Mouse (Mus musculus): ENCODE results near the gene Uvrag.

The Uvrag gene

DNA sequence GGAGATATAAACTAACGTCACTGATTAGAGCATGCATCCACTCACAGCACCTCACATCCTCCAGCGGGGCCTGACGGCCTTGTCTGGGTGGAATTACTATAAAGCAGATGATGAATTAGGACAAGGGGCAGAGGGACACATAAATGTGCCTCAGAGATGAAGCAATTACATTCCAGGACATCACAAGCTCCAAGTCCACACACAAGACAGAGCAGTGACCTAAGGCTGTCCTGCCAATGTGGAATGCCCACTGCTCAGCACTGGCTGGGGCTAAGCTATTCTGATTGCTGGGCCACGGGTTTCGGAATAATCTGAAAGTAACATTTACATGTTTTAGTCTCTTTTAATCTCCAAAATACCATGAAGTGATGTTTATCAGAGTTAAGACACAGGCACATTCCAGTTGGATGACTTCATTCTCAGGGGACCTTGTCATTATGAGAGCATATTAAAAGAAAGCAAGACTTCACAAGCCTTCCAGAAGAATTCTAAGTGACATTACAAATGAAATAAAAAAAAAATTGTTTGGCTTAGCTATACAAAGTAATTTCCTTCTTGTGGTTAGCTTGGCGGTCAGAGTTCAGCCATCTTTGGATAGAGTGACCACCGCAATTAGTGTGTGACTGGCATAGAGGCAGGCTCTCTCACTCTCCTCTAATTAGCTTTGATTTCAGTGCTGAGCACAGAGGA, 212.5 kb downstream of the Uvrag start:
- DNase-seq (ENCODE audit: low read depth): no peak

DNA sequence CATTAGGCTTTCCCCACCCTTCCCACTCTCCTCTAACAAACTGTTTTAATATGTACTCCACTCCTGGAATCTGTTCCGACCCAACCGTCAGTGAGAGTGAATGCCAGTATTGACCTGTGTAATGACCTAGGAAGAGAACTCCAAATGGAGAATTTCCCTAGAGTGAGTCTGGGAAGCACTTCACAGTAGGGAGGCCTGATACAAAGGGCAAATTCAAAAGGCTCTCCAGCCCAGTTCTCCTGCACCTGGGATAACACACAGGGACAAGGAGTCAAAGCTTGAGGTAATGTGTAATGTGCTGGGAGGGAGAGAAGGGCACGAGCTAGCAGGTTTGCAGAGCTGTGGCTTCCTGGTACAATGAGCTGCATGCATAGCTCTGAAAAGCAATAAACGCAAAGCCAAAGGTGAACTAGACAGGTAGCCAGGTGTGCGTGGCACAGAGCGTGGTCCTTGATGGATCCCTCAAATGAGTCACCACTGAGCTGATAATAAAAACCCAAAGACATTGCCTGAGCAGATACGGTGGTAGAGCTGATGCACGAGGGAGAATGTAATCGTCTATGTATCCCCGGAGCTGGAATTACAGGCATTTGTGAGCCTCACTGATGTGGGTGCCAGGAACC, 213.9 kb downstream of the Uvrag start:
- DNase-seq (ENCODE audit: low read depth): no peak

- DNase-seq (ENCODE audit: low read depth): no peak
These were observed 216.5 kb downstream of the Uvrag start for GRCm38 (mm10) chr7:98924380-98924869.

- no peak for DNase-seq (ENCODE audit: low read depth)
These were observed 218.0 kb downstream of the Uvrag start for GRCm38 (mm10) chr7:98922984-98923383.

DNA sequence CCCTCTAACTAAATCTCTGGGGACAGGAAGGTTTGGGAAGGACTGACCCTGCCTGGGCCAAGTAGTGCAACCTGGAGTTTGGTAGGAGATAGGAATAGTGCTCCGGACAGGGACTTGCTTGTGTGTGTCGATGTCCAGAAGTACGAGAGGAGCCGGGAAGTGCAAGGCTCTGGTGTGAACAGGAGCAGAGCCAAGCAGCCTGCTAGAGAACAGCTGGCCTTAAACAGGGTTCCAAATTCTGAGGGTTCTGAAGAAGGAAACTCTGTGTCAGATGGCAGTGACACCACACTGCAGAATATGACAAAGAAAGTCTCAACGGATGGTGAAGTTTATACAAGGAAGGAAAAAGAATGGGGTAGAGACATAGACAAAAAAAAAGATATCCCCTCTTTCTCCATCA, 223.5 kb downstream of the Uvrag start:
- no peak for DNase-seq (ENCODE audit: low read depth)

GRCm38 (mm10) chr7:98916581-98916980, 224.4 kb downstream of the Uvrag start:
- DNase-seq (ENCODE audit: low read depth): no peak

- no peak for DNase-seq (ENCODE audit: low read depth)
These were observed 228.0 kb downstream of the Uvrag start for GRCm38 (mm10) chr7:98912953-98913360.

- no peak for DNase-seq (ENCODE audit: low read depth)
These were observed 229.7 kb downstream of the Uvrag start for GRCm38 (mm10) chr7:98911276-98911675.

GRCm38 (mm10) chr7:98910712-98911111, 230.2 kb downstream of the Uvrag start:
- DNase-seq (ENCODE audit: low read depth): no peak

GRCm38 (mm10) chr7:98910164-98910563, 230.8 kb downstream of the Uvrag start:
- DNase-seq (ENCODE audit: low read depth): no peak

DNA sequence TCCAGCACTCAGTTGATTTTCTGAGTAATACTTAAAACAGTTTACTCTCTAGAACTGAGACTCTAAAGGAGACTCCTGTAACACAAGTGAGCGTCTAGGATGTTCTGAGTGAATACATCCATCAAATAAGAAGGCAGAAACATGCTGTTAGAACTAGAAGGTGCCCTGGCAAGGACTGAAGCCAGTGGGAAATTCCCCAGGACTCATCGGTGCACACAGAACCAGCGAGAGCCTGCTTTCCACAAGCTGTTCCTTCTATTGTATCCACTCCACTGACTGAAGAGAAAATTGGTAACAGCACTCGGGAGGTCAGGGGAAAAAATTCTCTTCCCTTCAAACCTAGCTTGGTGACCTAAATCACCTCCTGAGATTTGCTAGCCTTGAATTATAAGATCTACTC, 233.5 kb downstream of the Uvrag start:
- no peak for DNase-seq (ENCODE audit: low read depth)

DNA sequence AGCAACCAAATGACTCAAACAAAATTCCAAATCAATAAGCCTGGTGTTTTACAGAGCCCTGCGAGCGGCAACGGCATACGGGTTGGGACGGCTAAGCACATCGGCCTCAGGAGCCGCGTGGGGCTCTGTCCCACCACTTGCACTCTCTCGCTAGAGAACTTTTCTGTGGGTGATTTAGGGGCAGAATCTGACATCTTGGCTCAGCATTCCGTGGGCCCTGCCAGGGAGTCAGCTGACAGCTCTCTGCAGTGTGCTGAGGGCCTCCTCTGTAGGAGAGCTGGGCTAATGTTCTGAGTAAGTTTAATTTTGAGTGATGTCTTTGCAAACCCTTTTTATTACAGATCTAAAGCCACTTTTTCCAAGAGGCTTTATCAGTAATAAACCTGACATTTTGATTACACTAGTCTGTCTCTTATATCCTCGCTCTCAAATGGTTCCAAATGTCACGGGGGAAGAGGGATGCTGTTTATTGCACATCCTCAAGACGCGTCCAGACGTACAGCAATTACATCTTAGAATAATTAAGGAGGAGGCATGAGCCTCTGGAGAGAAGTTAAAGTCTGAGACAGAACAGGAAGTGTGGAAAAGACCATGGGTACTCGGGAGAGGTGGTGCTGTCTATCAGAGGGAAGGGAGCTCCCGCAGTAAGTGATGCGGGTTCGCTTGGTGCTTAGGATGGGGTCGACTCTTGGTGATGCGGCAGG, 236.1 kb downstream of the Uvrag start:
- no peak for DNase-seq (ENCODE audit: low read depth)

GRCm38 (mm10) chr7:98903884-98904283, 237.1 kb downstream of the Uvrag start:
- DNase-seq (ENCODE audit: low read depth): no peak

DNA sequence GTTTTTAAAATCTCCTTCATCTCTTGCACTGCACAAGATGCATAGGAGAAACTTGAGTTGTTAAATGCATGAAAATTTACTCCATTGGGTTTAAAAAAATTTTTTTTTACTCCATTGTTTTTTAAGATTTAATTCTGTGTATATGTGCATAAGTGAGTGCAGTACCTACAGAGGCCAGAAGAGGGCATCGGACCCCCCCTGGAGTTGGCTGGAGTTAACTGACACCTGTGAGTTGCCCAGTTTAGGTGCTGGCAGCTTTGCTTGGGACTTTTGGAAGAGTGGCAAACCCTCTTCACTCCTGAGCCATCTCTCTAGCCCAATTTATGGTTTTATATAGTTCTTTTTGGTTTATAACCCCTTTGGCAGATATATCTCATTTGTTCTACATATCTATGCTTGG, 239.8 kb downstream of the Uvrag start:
- DNase-seq (ENCODE audit: low read depth): no peak

GRCm38 (mm10) chr7:98899815-98900214, 241.1 kb downstream of the Uvrag start:
- DNase-seq (ENCODE audit: low read depth): no peak

DNA sequence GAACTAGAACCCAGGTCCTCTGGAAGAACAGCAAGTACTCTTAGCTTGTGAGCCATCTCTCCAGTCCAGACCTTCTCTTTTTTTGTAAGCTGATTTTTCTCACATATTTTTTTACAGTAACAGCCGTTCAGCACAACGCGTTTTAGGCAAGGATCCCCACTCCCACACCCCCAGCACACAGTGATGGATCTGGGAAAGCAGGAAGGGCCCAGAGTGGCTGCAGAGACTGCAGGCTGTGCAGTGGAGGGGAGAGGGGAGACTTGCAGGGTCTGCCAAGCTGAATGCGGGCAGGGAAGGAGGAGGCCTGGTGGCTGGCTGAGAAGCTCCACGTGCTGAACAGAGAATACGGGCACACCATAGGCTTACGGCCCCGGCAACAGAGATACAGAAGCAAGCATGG, 243.6 kb downstream of the Uvrag start:
- DNase-seq (ENCODE audit: low read depth): no peak

DNA sequence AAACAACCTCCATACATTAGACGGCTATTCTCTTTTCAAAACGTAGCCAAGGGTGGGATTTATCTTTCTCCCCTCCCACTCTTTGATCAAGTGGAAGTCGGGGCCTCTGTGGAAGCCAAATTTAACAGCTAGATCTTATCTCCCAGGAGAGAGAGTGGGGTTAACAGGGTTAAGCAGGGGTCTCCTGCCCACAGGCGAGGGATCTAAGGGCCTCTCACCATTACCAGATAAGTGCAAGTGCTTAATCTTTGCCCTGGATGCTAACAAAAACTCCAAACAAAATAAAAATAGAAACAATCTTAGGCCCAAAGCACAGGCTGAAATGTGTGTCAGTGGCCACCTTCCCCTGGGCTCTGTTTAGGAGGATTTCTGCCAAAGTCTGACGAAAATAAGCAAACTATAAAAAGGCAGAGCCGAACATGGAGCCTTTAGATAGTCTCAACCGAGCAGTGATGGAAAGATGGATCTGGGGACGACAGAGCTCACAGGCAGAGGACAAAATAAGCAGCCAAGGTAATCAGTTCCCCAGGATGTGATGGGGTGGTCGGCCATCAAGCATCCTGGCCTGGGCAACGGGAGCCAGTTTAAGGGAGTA, 245.3 kb downstream of the Uvrag start:
- no peak for DNase-seq (ENCODE audit: low read depth)

- no peak for DNase-seq (ENCODE audit: low read depth)
These were observed 246.2 kb downstream of the Uvrag start for GRCm38 (mm10) chr7:98894768-98895167.

DNA sequence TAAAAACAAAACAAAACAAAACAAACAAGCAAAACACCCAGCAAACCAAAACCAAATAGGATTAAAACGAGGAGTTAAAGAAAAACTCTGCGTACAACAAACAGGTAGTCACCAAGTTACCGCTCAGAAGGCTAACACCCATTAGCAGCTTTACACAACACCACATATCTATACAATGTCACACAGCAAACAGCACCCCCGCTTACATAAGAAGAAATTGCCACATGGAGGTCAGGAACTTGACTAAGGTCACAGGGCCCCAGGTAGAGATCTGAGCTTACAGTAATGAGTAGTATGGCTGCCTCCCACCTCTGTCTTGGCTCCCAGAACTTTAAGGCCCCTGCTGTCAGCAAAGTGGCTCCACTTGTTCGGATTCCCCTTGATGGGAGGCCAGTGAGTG, 246.6 kb downstream of the Uvrag start:
- no peak for DNase-seq (ENCODE audit: low read depth)

DNA sequence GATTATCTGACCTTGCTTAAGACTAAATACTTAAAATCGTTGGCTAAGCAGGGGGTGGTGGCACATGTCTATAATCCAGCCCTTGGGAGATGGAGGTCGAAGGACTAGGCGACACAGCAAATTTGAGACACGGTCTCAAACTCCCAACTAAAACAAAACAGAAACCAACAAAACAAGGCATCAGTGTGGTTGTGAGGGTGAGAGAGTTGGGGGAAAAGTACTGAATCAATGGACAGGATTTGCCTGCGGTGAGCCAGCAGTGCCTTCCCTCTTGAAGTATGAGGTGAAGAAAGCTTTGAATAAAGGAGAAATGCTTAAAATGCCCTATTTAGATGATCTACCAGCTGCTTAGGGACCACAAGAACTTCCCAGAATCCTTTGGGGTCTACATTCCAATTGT, 247.8 kb downstream of the Uvrag start:
- no peak for DNase-seq (ENCODE audit: low read depth)

DNA sequence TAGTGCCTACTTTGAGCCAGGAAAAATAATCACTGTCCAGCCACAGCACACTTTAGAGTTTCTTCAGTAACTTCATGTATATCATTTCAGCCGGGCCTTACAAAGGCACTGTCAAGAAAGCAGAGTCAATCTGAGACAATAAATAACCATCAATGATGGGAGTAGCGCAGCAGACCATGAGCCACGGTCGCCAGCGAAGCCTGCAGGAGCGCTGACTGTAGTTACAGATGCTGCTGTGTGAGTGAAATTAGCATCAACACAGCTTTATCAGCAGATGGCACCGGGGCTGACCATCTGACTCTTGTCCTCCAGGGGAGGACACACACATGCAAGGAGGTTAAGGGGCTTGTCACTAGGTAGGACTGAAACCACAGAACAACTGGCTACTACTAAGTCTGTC, 251.7 kb downstream of the Uvrag start:
- DNase-seq (ENCODE audit: low read depth): no peak

DNA sequence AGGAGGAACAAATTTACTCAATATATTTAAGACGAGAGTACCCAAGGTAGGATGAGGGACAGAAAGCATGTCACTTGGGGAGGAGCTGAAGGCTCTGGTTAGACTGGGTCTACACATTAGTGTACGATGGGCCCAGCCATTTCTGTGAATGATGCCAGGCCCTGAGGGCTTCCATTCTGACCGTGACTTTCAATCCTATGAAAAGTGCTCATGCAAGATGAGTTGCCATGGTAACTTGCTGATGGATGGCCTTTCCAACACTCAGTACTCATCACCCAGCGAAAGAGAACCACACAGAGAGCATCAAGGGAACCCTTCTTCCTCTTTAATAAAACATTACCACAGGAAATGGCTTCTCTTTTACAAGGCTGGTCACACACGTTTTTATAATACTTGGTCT, 252.1 kb downstream of the Uvrag start:
- DNase-seq (ENCODE audit: low read depth): no peak

DNA sequence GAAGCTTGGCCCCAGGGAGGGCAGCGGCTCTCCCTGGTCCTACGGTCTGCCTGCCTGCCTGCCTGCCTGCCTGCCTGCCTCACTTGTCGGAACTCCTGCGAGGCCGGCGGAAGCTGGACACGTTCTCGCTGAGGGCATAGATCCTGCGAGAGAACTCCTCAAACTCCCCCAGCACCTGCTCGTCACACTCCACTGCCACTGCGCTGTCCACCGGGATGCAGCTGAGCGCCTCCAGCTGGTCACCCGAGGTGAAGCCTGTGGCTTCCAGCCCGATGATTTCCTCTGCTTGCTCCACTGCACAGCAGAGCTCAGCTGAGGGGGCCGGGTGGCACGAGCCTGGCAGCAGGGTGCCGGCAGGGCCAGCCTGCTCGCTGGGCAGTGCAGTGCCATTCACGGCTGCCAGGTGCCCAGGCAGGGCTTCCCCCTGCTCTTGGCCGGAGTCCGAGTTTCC, 253.1 kb downstream of the Uvrag start:
- DNase-seq (ENCODE audit: low read depth): no peak
